11 mouse cellular contexts compared by ENCODE assay signal in the genomic region with DNA sequence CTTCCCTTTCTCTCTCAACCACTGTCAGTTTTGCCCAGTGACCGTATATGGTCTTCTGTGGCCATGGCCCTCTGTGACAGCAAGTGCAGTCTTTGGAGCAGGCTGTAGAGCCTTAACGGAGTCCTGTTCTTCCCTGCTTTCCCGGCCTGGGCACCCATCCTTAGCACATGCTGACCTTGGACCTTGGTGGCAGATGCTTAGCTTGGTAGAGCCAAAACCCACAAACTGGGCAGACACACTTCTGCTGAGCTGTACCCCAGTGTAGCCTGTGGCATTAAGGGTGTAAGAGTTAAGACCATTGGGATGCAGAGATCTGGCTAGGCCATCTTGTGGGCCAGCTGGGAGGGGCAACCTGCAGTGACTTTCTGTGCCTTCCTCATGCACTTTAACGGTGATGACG. TPM values are rescaled to one million over a fixed set of nuclear protein-coding genes. Genes with fewer than 3 reads are reported as not detected.
DNase-seq lines count a peak whose midpoint lies in the region; ATAC-seq and TF ChIP-seq lines count a peak whose summit lies in the region.
"Had no signal": no experiment of that assay in that cellular context is flagged by ENCODE, and none has a peak within 500 bp of the region (broad histone marks: within the 10 kb centered on the region; RNA-seq: fewer than 3 reads in every experiment).

No protein-coding gene starts in this region.

- H3K9ac ChIP-seq in heart, embryonic 11.5 days (ENCODE audit: low read depth, low read length) = peak overlapping the region; percentile 44; the same call in 1 of the 2 replicates
- H3K9ac ChIP-seq in midbrain, embryonic 15.5 days = no peak overlapping the region
- H3K9ac ChIP-seq in midbrain, embryonic 14.5 days (replicated peaks; ENCODE audit: low read length) = no peak overlapping the region
- no peak overlapping the region for H3K9ac ChIP-seq in intestine, postnatal 0 days (ENCODE audit: low read depth, low read length)
- no peak overlapping the region for H3K9ac ChIP-seq in stomach, embryonic 15.5 days

- peak overlapping the region; percentile 94 for H3K27ac ChIP-seq in heart, embryonic 11.5 days (ENCODE audit: low read depth, low read length)
- 0 out of 2 replicates have a peak overlapping the region, but pooled peaks have one; percentile 44 for H3K27ac ChIP-seq in midbrain, embryonic 15.5 days
- H3K27ac ChIP-seq in midbrain, embryonic 14.5 days (replicated peaks; ENCODE audit: low read depth, low read length) = no peak overlapping the region
- H3K27ac ChIP-seq in intestine, postnatal 0 days (ENCODE audit: low read depth, low read length) = peak overlapping the region; percentile 10; the same call in 1 of the 2 replicates
- H3K27ac ChIP-seq in stomach, embryonic 15.5 days = peak overlapping the region; percentile 54

- H3K4me1 ChIP-seq in heart, embryonic 11.5 days (ENCODE audit: control insufficient read depth, insufficient read depth, low read length) = peaks cover 39% of the 10 kb centered on the region
- H3K4me1 ChIP-seq in midbrain, embryonic 15.5 days = no peaks in the 10 kb centered on the region
- H3K4me1 ChIP-seq in midbrain, embryonic 14.5 days (ENCODE audit: control insufficient read depth, insufficient read depth, low read length) = no peaks in the 10 kb centered on the region
- H3K4me1 ChIP-seq in intestine, postnatal 0 days (replicated peaks; ENCODE audit: control insufficient read depth, insufficient read depth, low read length) = no peaks in the 10 kb centered on the region
- peaks cover 6% of the 10 kb centered on the region; the same call in 1 of the 2 replicates for H3K4me1 ChIP-seq in stomach, embryonic 15.5 days

- no peak for ATAC-seq in heart, embryonic 11.5 days (replicated peaks; ENCODE audit: insufficient number of reproducible peaks, low FRiP score, low TSS enrichment)
- no peak for ATAC-seq in midbrain, embryonic 15.5 days (replicated peaks)
- no peak for ATAC-seq in midbrain, embryonic 14.5 days (ENCODE audit: low FRiP score, low TSS enrichment)
- no peak for ATAC-seq in intestine, postnatal 0 days
- ATAC-seq in stomach, embryonic 15.5 days (ENCODE audit: insufficient read depth, low FRiP score, low read depth) = no peak

- H3K27me3 ChIP-seq in heart, embryonic 11.5 days (ENCODE audit: control insufficient read depth, insufficient read depth, low read length) = no peaks in the 10 kb centered on the region
- H3K27me3 ChIP-seq in midbrain, embryonic 15.5 days (replicated peaks) = no peaks in the 10 kb centered on the region
- H3K27me3 ChIP-seq in midbrain, embryonic 14.5 days (ENCODE audit: control insufficient read depth, insufficient read depth, low read length) = no peaks in the 10 kb centered on the region
- no peaks in the 10 kb centered on the region for H3K27me3 ChIP-seq in intestine, postnatal 0 days (replicated peaks; ENCODE audit: control insufficient read depth, insufficient read depth, low read length)
- no peaks in the 10 kb centered on the region for H3K27me3 ChIP-seq in stomach, embryonic 15.5 days (replicated peaks)

- peaks cover 45% of the 10 kb centered on the region for H3K36me3 ChIP-seq in heart, embryonic 11.5 days (ENCODE audit: control insufficient read depth, insufficient read depth, low read length)
- H3K36me3 ChIP-seq in midbrain, embryonic 15.5 days (replicated peaks) = peaks cover 81% of the 10 kb centered on the region
- peaks cover 99% of the 10 kb centered on the region for H3K36me3 ChIP-seq in midbrain, embryonic 14.5 days (ENCODE audit: control insufficient read depth, insufficient read depth, low read length)
- peaks cover 97% of the 10 kb centered on the region for H3K36me3 ChIP-seq in intestine, postnatal 0 days (ENCODE audit: control insufficient read depth, insufficient read depth)
- H3K36me3 ChIP-seq in stomach, embryonic 15.5 days = peaks cover 66% of the 10 kb centered on the region

- TF ChIP-seq CTCF in intestine, postnatal 0 days (IDR thresholded peaks at IDR 0.05; ENCODE audit: low read depth) = no peak

- 60% methylated on average over 5 of the region's 5 CpGs for WGBS in heart, embryonic 11.5 days (ENCODE audit: insufficient replicate concordance)
- 89% methylated on average over 5 of the region's 5 CpGs for WGBS in midbrain, embryonic 15.5 days
- 88% methylated on average over 5 of the region's 5 CpGs for WGBS in midbrain, embryonic 14.5 days
- 79% methylated on average over 5 of the region's 5 CpGs for WGBS in intestine, postnatal 0 days
- 78% methylated on average over 5 of the region's 5 CpGs for WGBS in stomach, embryonic 15.5 days

- H3K9me3 ChIP-seq in heart, embryonic 11.5 days (replicated peaks; ENCODE audit: control insufficient read depth, low read length) = no peaks in the 10 kb centered on the region
- H3K9me3 ChIP-seq in midbrain, embryonic 15.5 days = no peaks in the 10 kb centered on the region
- H3K9me3 ChIP-seq in midbrain, embryonic 14.5 days (ENCODE audit: control insufficient read depth, low read length) = no peaks in the 10 kb centered on the region
- no peaks in the 10 kb centered on the region for H3K9me3 ChIP-seq in intestine, postnatal 0 days (ENCODE audit: control insufficient read depth)
- no peaks in the 10 kb centered on the region for H3K9me3 ChIP-seq in stomach, embryonic 15.5 days

- DNase-seq in heart, adult 9 months (ENCODE audit: low spot score in 2 of 2) = no peak
- DNase-seq in midbrain, embryonic 14.5 days = no peak
- no peak for DNase-seq in retina, postnatal 1 day
- no peak for DNase-seq in ovary, postnatal 10 days (ENCODE audit: low spot score)
- DNase-seq: lung, postnatal 10 days; right cerebral cortex, postnatal 4 days had no signal

- peak overlapping the region; percentile 41 for H3K4me2 ChIP-seq in heart, embryonic 11.5 days
- H3K4me2 ChIP-seq in midbrain, embryonic 15.5 days = no peak overlapping the region
- no peak overlapping the region for H3K4me2 ChIP-seq in midbrain, embryonic 14.5 days (ENCODE audit: low read length)
- H3K4me2 ChIP-seq in intestine, postnatal 0 days (replicated peaks; ENCODE audit: low read depth) = no peak overlapping the region
- H3K4me2 ChIP-seq in stomach, embryonic 15.5 days = no peak overlapping the region

- no peak overlapping the region for H3K4me3 ChIP-seq in heart, embryonic 11.5 days (ENCODE audit: low read depth, low read length)
- no peak overlapping the region for H3K4me3 ChIP-seq in midbrain, embryonic 15.5 days
- no peak overlapping the region for H3K4me3 ChIP-seq in midbrain, embryonic 14.5 days (replicated peaks; ENCODE audit: low read depth, low read length)
- no peak overlapping the region for H3K4me3 ChIP-seq in intestine, postnatal 0 days (ENCODE audit: low read depth, low read length)
- no peak overlapping the region for H3K4me3 ChIP-seq in stomach, embryonic 15.5 days (replicated peaks)

RNA-seq across cellular contexts. Expression of a gene that starts 18.8 kb away (rescaled TPM):
- polyA plus RNA-seq in heart, embryonic 11.5 days (2014; fragmentation: Nextera tagmentation; extraction: Ambion mirVana) = 23.1 and 27.3 TPM in 2 replicates
- 21.0 and 25.9 TPM in 2 replicates for polyA plus RNA-seq in midbrain, embryonic 15.5 days (2015; fragmentation: Nextera tagmentation; extraction: Ambion mirVana)
- 23.4 and 27.9 TPM in 2 replicates for polyA plus RNA-seq in midbrain, embryonic 14.5 days (2014; fragmentation: Nextera tagmentation; extraction: Ambion mirVana)
- polyA plus RNA-seq in intestine, postnatal 0 days (2015; fragmentation: Nextera tagmentation; extraction: Ambion mirVana) = 6.2 and 7.6 TPM in 2 replicates
- polyA plus RNA-seq in stomach, embryonic 15.5 days (2015; fragmentation: Nextera tagmentation; extraction: Ambion mirVana) = 17.3 and 17.4 TPM in 2 replicates

RNA-seq across cellular contexts. Expression of a gene that starts 24.2 kb away (rescaled TPM):
- 68.6 and 68.7 TPM in 2 replicates for polyA plus RNA-seq in heart, embryonic 11.5 days (2014; fragmentation: Nextera tagmentation; extraction: Ambion mirVana)
- polyA plus RNA-seq in midbrain, embryonic 15.5 days (2015; fragmentation: Nextera tagmentation; extraction: Ambion mirVana) = 60.3 and 62.6 TPM in 2 replicates
- 57.2 and 75.1 TPM in 2 replicates for polyA plus RNA-seq in midbrain, embryonic 14.5 days (2014; fragmentation: Nextera tagmentation; extraction: Ambion mirVana)
- 35.5 and 39.0 TPM in 2 replicates for polyA plus RNA-seq in intestine, postnatal 0 days (2015; fragmentation: Nextera tagmentation; extraction: Ambion mirVana)
- 52.6 and 62.0 TPM in 2 replicates for polyA plus RNA-seq in stomach, embryonic 15.5 days (2015; fragmentation: Nextera tagmentation; extraction: Ambion mirVana)

RNA-seq across cellular contexts. Expression of a gene that starts 24.6 kb away (rescaled TPM):
- polyA plus RNA-seq in heart, embryonic 11.5 days (2014; fragmentation: Nextera tagmentation; extraction: Ambion mirVana) = 89.0 and 97.7 TPM in 2 replicates
- 130 and 147 TPM in 2 replicates for polyA plus RNA-seq in midbrain, embryonic 15.5 days (2015; fragmentation: Nextera tagmentation; extraction: Ambion mirVana)
- 107 and 116 TPM in 2 replicates for polyA plus RNA-seq in midbrain, embryonic 14.5 days (2014; fragmentation: Nextera tagmentation; extraction: Ambion mirVana)
- 60.9 and 61.8 TPM in 2 replicates for polyA plus RNA-seq in intestine, postnatal 0 days (2015; fragmentation: Nextera tagmentation; extraction: Ambion mirVana)
- polyA plus RNA-seq in stomach, embryonic 15.5 days (2015; fragmentation: Nextera tagmentation; extraction: Ambion mirVana) = 117 and 118 TPM in 2 replicates

RNA-seq across cellular contexts. Expression of a gene that starts 31.2 kb away (rescaled TPM):
- 0.11 TPM in 1 of 2 replicates, not detected in the other for polyA plus RNA-seq in heart, embryonic 11.5 days (2014; fragmentation: Nextera tagmentation; extraction: Ambion mirVana)
- polyA plus RNA-seq in midbrain, embryonic 15.5 days (2015; fragmentation: Nextera tagmentation; extraction: Ambion mirVana) = 0.10 TPM in 2 replicates
- 0.12 TPM in 1 of 2 replicates, not detected in the other for polyA plus RNA-seq in midbrain, embryonic 14.5 days (2014; fragmentation: Nextera tagmentation; extraction: Ambion mirVana)
- not detected in 2 replicates for polyA plus RNA-seq in intestine, postnatal 0 days (2015; fragmentation: Nextera tagmentation; extraction: Ambion mirVana)
- polyA plus RNA-seq in stomach, embryonic 15.5 days (2015; fragmentation: Nextera tagmentation; extraction: Ambion mirVana) = not detected in 2 replicates
- polyA plus RNA-seq: CD4-positive, CD25-positive, alpha-beta regulatory T cell, adult 4 months had no signal

RNA-seq across cellular contexts. Expression of a gene that starts 31.8 kb away (rescaled TPM):
- polyA plus RNA-seq in heart, embryonic 11.5 days (2014; fragmentation: Nextera tagmentation; extraction: Ambion mirVana) = 51.5 and 59.3 TPM in 2 replicates
- polyA plus RNA-seq in midbrain, embryonic 15.5 days (2015; fragmentation: Nextera tagmentation; extraction: Ambion mirVana) = 117 and 122 TPM in 2 replicates
- polyA plus RNA-seq in midbrain, embryonic 14.5 days (2014; fragmentation: Nextera tagmentation; extraction: Ambion mirVana) = 106 and 116 TPM in 2 replicates
- polyA plus RNA-seq in intestine, postnatal 0 days (2015; fragmentation: Nextera tagmentation; extraction: Ambion mirVana) = 41.3 and 49.5 TPM in 2 replicates
- 76.1 and 82.3 TPM in 2 replicates for polyA plus RNA-seq in stomach, embryonic 15.5 days (2015; fragmentation: Nextera tagmentation; extraction: Ambion mirVana)
